Mouse (Mus musculus): ENCODE data around the gene Rac1. TPM values are rescaled to one million over a fixed set of nuclear protein-coding genes. Genes with fewer than 3 reads are reported as not detected.
A peak's percentile ranks its signal among the peaks of the same experiment; 100 is the strongest.
"Not testable (repeated sequence)": the region's sequence is repeated elsewhere in the genome, so short reads cannot be mapped to it uniquely, and the experiment has no call there.

The Rac1 gene
- 401 and 418 TPM in 2 replicates for polyA plus RNA-seq (2016; fragmentation: Nextera tagmentation; extraction: Ambion mirVana)

GRCm38 (mm10) chr5:143527486-143528307 is at the start of gene Rac1:
TSS of gene Rac1 (minus strand) at chr5:143528036.
- peak; percentile 95 for ATAC-seq (ENCODE audit: insufficient number of reproducible peaks, low FRiP score)
- Histone ChIP-seq H3K4me2 (peak within 1 kb of the TSS; percentile 77), H3K27ac (ENCODE audit: poor library complexity, severe bottlenecking) (peak within 1 kb of the TSS; percentile 99), H3K36me3 (peaks cover 7% of the 10 kb centered on the region; the same call in 1 of the 2 replicates), H3K4me1 (replicated peaks) (peaks cover 38% of the 10 kb centered on the region), H3K9me3 (replicated peaks) (no peaks in the 10 kb centered on the region), H3K27me3 (replicated peaks) (no peaks in the 10 kb centered on the region), H3K9ac (peak within 1 kb of the TSS; percentile 99), H3K4me3 (peak within 1 kb of the TSS; percentile 94)
- under 1% methylated on average over 102 of the region's 105 CpGs for WGBS

DNA sequence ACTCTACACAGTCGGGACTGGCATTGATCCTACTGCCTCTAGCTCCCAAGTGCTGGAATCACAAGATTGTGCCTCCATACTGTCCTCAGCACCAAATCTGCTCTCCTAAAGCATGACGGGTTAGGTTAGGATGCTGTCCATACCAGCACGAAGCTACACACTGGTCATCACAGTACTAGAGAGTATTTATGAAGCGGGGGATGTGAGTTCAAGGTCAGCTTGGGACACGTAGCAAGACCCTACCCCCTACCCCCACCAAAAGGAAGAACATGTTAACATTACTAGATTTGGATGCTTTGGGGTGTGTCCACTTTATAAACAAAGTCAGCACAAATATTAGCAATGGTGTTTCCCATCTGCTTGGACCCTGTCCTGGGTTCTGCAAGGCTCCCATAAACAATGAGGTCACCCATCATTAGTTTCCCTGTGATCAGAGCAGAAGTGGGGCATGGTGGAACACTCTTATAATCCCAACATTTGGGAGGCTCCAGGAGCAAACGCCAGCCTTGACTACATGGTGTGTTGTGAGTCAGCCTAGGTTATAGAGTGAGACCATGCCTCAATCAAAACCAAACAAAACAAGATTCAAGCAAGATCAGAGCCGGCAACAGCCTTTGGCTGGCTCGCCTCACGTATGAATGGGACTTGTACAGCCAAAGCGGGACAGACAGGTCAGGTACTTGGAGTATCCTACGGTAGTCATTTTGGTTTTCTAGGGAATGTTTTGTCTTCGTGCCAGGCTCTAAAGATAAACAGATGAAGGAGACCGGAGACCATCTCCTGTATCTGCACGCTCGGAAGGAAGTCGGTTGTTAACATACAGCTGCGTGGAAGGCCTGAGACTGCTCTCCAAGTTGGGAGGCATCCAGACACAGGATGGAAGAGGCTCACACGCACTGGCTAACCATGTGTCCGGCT is 46.7 kb upstream of the Rac1 start:
- Histone ChIP-seq H3K27me3 (replicated peaks) (no peaks in the 10 kb centered on the region), H3K36me3 (no peaks in the 10 kb centered on the region), H3K9me3 (replicated peaks) (no peaks in the 10 kb centered on the region), H3K4me2 (no peak overlapping the region), H3K4me1 (replicated peaks) (0 out of 2 replicates have a peak, but pooled peaks cover 4% of the 10 kb centered on the region), H3K27ac (ENCODE audit: poor library complexity, severe bottlenecking) (no peak overlapping the region), H3K9ac (no peak overlapping the region), H3K4me3 (no peak overlapping the region)
- WGBS = 70% methylated on average over 19 of the region's 19 CpGs
- 0 out of 2 replicates have a peak, but pooled peaks have one; percentile 47 for ATAC-seq (ENCODE audit: insufficient number of reproducible peaks, low FRiP score)

- Histone ChIP-seq H3K9ac (no peak overlapping the region), H3K27ac (ENCODE audit: poor library complexity, severe bottlenecking) (no peak overlapping the region), H3K4me1 (replicated peaks) (0 out of 2 replicates have a peak, but pooled peaks cover 4% of the 10 kb centered on the region), H3K36me3 (no peaks in the 10 kb centered on the region), H3K4me3 (no peak overlapping the region), H3K4me2 (no peak overlapping the region), H3K9me3 (replicated peaks) (no peaks in the 10 kb centered on the region), H3K27me3 (replicated peaks) (no peaks in the 10 kb centered on the region)
- WGBS = 80% methylated on average over 4 of the region's 4 CpGs
- no peak for ATAC-seq (ENCODE audit: insufficient number of reproducible peaks, low FRiP score)
Measured at GRCm38 (mm10) chr5:143573067-143573466, 45.2 kb upstream of the Rac1 start.

DNA sequence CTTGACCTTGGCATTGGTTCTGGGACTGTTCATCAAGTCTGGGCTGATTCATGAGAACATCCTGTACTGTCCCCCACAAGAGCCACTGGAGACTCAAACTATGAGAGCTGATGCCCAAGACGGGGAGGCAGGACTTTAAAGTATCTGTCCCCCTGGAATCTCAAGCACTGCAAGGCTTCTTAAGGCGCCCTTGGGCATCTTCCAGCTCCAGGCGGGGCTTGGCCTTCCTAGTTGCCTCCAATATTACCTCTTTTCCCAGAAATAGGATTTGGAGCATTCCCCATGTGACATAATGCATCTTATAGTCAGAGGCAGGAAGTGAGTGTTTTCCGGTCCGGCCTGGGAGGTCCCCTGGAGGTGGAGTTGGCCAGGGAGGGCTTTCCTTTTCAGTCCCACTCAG is 44.4 kb upstream of the Rac1 start:
- peak; percentile 52; the same call in 1 of the 2 replicates for ATAC-seq (ENCODE audit: insufficient number of reproducible peaks, low FRiP score)
- Histone ChIP-seq H3K4me3 (no peak overlapping the region), H3K4me2 (no peak overlapping the region), H3K36me3 (no peaks in the 10 kb centered on the region), H3K9me3 (replicated peaks) (no peaks in the 10 kb centered on the region), H3K4me1 (replicated peaks) (0 out of 2 replicates have a peak, but pooled peaks cover 4% of the 10 kb centered on the region), H3K27ac (ENCODE audit: poor library complexity, severe bottlenecking) (peak overlapping the region; percentile 48; the same call in 1 of the 2 replicates), H3K9ac (no peak overlapping the region), H3K27me3 (replicated peaks) (no peaks in the 10 kb centered on the region)
- WGBS = 65% methylated on average over 5 of the region's 5 CpGs

- Histone ChIP-seq H3K27ac (ENCODE audit: poor library complexity, severe bottlenecking) (no peak overlapping the region), H3K4me2 (no peak overlapping the region)
- no peak for ATAC-seq (ENCODE audit: insufficient number of reproducible peaks, low FRiP score)
Measured at GRCm38 (mm10) chr5:143567860-143568259, 40.0 kb upstream of the Rac1 start.

GRCm38 (mm10) chr5:143567258-143567670 is 39.4 kb upstream of the Rac1 start:
- H3K9me3 ChIP-seq (replicated peaks) = no peaks in the 10 kb centered on the region
- H3K36me3 ChIP-seq = peaks cover 9% of the 10 kb centered on the region
- no peak overlapping the region for H3K4me3 ChIP-seq
- peak; percentile 80 for ATAC-seq (ENCODE audit: insufficient number of reproducible peaks, low FRiP score)
- H3K27ac ChIP-seq (ENCODE audit: poor library complexity, severe bottlenecking) = no peak overlapping the region
- H3K4me2 ChIP-seq = no peak overlapping the region
- 78% methylated on average over 5 of the region's 5 CpGs for WGBS
- no peak overlapping the region for H3K9ac ChIP-seq
- peaks cover 6% of the 10 kb centered on the region; the same call in 1 of the 2 replicates for H3K4me1 ChIP-seq (replicated peaks)
- H3K27me3 ChIP-seq (replicated peaks) = no peaks in the 10 kb centered on the region

More at GRCm38 (mm10) chr5:143567860-143568259, 40.0 kb upstream of the Rac1 start:
- no peaks in the 10 kb centered on the region for H3K9me3 ChIP-seq (replicated peaks)
- 0 out of 2 replicates have a peak, but pooled peaks cover 4% of the 10 kb centered on the region for H3K4me1 ChIP-seq (replicated peaks)
- H3K36me3 ChIP-seq = peaks cover 8% of the 10 kb centered on the region
- H3K4me3 ChIP-seq = no peak overlapping the region
- H3K27me3 ChIP-seq (replicated peaks) = no peaks in the 10 kb centered on the region
- H3K9ac ChIP-seq = no peak overlapping the region
- WGBS = 17% methylated on average over 6 of the region's 6 CpGs

DNA sequence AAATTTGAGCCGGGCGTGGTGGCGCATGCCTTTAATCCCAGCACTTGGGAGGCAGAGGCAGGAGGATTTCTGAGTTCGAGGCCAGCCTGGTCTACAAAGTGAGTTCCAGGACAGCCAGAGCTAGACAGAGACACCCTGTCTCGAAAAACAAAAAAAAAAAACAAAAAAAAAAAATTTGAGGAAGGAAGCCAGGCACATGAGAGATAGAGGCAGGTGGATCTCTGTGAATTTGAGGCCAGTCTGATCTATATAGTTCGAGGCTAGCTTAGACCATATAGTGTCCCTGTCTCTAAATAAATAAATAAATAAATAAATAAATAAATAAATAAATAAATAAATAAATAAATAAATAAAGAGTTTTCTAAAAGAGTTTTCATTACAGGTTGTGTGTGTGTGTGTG is 39.0 kb upstream of the Rac1 start:
- not testable (repeated sequence) for H3K9me3 ChIP-seq (replicated peaks); H3K4me3 ChIP-seq; H3K4me2 ChIP-seq; H3K36me3 ChIP-seq; H3K27ac ChIP-seq (ENCODE audit: poor library complexity, severe bottlenecking); H3K27me3 ChIP-seq (replicated peaks); H3K9ac ChIP-seq; ATAC-seq (ENCODE audit: insufficient number of reproducible peaks, low FRiP score)
- 83% methylated on average over 6 of the region's 6 CpGs for WGBS
- peaks cover 11% of the 10 kb centered on the region for H3K4me1 ChIP-seq (replicated peaks)

GRCm38 (mm10) chr5:143561544-143562185 is 33.8 kb upstream of the Rac1 start:
- Histone ChIP-seq H3K27me3 (replicated peaks) (no peaks in the 10 kb centered on the region), H3K4me3 (no peak overlapping the region), H3K4me1 (replicated peaks) (peaks cover 54% of the 10 kb centered on the region), H3K4me2 (peak overlapping the region; percentile 36), H3K36me3 (peaks cover 9% of the 10 kb centered on the region), H3K9me3 (replicated peaks) (no peaks in the 10 kb centered on the region), H3K27ac (ENCODE audit: poor library complexity, severe bottlenecking) (peak overlapping the region; percentile 89), H3K9ac (peak overlapping the region; percentile 54; the same call in 1 of the 2 replicates)
- WGBS = 56% methylated on average over 14 of the region's 14 CpGs
- peak; percentile 77 for ATAC-seq (ENCODE audit: insufficient number of reproducible peaks, low FRiP score)

GRCm38 (mm10) chr5:143561009-143561408 is 33.2 kb upstream of the Rac1 start:
- no peak for ATAC-seq (ENCODE audit: insufficient number of reproducible peaks, low FRiP score)
- H3K9me3 ChIP-seq (replicated peaks) = no peaks in the 10 kb centered on the region
- H3K4me1 ChIP-seq (replicated peaks) = peaks cover 57% of the 10 kb centered on the region
- no peak overlapping the region for H3K4me3 ChIP-seq
- H3K4me2 ChIP-seq = no peak overlapping the region
- H3K9ac ChIP-seq = peak overlapping the region; percentile 54; the same call in 1 of the 2 replicates
- 97% methylated on average over 4 of the region's 4 CpGs for WGBS
- peak overlapping the region; percentile 89 for H3K27ac ChIP-seq (ENCODE audit: poor library complexity, severe bottlenecking)
- H3K36me3 ChIP-seq = peaks cover 9% of the 10 kb centered on the region
- H3K27me3 ChIP-seq (replicated peaks) = no peaks in the 10 kb centered on the region

- Histone ChIP-seq H3K27ac (ENCODE audit: poor library complexity, severe bottlenecking) (peak overlapping the region; percentile 77), H3K27me3 (replicated peaks) (no peaks in the 10 kb centered on the region), H3K4me1 (replicated peaks) (peaks cover 62% of the 10 kb centered on the region)
Measured at GRCm38 (mm10) chr5:143558731-143559130, 30.9 kb upstream of the Rac1 start.

More at GRCm38 (mm10) chr5:143558731-143559130, 30.9 kb upstream of the Rac1 start:
- no peak overlapping the region for H3K9ac ChIP-seq
- H3K4me2 ChIP-seq = peak overlapping the region; percentile 35
- WGBS = 53% methylated on average over 3 of the region's 3 CpGs
- H3K36me3 ChIP-seq = peaks cover 9% of the 10 kb centered on the region
- ATAC-seq (ENCODE audit: insufficient number of reproducible peaks, low FRiP score) = no peak
- no peaks in the 10 kb centered on the region for H3K9me3 ChIP-seq (replicated peaks)
- no peak overlapping the region for H3K4me3 ChIP-seq
